Mouse (Mus musculus) right cerebral cortex, postnatal 36 days (tissue): Measurements from ENCODE around the gene Pnpla7.

ENCODE experiments used
- DNase-seq, 2 experiments: peaks; one replicate each; pipeline ENCODE4 v3.0.0; 2022; ENCODE audit warnings: low spot score in 2 of 2, mixed read lengths in 1 of 2

Gene Pnpla7

GRCm38 (mm10) chr2:25072398-25072797 lies 96.6 kb downstream of the Pnpla7 start:
- no peak for DNase-seq

- DNase-seq, result no peak
These were observed 99.7 kb downstream of the Pnpla7 start for GRCm38 (mm10) chr2:25075506-25075905.

DNA sequence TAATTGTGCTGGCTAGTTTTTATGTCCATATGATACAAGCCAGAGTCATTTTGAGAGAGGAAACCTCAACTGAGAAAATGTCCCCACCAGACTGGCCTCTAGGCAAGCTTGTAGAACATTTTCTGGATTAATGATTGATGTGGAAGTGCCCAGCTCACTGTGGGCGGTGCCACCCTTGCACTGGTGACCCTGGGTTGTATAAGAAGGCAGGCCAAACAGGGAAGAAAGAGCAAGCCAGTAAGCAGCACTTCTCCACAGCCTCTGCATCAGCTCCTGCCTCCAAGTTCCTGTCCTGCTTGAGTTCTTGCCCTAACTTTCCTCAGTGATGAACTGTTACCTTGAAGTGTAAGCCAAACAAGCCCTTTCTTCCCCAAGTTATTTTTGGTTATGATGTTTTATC lies 103.1 kb downstream of the Pnpla7 start:
- DNase-seq, result no peak

DNA sequence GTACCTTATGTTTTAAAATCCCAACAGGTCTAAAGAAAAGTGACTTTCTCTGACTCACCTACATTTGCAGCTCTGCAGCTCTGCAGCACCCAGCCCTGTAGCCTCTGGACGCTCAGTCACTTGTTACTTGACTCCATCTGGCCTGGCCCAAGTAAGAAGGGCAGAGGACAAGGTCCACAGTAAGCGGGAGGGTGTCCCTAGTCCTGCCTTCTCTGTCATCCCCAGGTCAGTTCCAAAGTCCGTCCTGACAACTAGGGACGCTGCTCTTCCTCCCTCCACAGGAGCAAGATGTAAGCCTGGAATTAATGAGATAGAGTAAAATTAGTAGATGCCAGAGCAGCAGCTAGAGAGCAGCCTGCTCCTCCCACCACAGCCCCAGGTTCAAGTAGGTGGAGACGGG lies 104.2 kb downstream of the Pnpla7 start, which contains the start of gene Entpd8:
TSS of gene Entpd8 (plus strand) at position 229 of the 400 bp plus-strand sequence.
- no peak for DNase-seq

DNA sequence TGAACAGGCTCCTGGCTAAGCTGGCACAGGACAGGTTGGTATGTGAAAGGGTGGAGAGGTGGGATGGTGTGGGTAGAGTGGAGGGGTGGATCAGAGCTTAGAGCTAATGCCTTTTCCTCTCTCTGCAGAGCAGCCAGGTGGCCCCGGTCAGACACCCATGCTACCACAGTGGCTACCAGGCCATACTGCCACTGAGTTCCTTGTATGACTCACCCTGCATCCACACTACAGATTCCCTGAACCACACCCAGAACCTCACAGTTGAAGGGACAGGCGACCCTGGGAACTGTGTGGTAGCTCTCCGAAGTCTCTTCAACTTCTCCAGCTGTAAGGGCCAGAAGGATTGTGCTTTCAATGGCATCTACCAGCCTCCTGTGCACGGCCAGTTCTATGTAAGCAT lies 107.9 kb downstream of the Pnpla7 start:
- no peak for DNase-seq

DNA sequence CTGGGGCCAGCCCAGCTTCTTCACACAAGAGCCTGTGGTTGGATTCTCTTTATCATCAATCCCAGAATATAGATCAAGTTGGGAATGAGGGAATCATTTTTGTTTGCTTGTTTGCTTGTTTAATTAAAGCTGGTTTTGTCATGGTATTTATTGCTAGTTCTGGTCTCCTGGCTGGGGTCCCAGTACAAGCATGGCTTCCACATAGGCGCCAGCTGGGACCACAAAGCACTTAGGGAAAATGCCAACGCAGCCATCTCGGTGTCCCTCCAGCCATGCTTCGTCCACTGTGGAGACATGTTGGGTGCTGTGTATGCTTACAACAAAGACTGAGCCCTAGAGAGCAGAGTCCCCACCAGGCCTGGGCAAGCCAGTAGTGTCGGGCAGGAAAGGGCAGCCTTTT lies 109.7 kb downstream of the Pnpla7 start:
- no peak for DNase-seq

GRCm38 (mm10) chr2:25087842-25088241 lies 112.0 kb downstream of the Pnpla7 start:
- DNase-seq, result no peak

- no peak for DNase-seq
These were observed 112.8 kb downstream of the Pnpla7 start for GRCm38 (mm10) chr2:25088636-25089035.

DNA sequence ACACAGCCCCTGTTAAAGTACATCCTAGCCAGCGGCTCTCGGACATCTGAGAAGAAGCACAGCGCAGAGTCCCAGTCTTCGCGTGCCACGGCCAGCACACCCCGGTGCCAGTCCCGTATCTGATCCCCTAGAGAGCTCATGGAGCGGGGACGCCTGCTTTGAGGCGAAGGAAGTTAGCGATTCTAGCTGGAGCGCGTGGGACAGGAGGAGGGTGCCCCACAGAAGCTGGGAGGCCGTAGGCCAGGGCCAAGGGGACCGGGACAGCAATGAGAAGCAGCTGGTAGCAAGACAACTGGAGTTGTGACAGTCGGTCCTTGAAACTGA lies 118.9 kb downstream of the Pnpla7 start:
- DNase-seq, result no peak

GRCm38 (mm10) chr2:25095109-25095850 lies 119.4 kb downstream of the Pnpla7 start, which contains the start of gene Noxa1:
TSS of gene Noxa1 (minus strand) at chr2:25095149.
- no peak for DNase-seq

DNA sequence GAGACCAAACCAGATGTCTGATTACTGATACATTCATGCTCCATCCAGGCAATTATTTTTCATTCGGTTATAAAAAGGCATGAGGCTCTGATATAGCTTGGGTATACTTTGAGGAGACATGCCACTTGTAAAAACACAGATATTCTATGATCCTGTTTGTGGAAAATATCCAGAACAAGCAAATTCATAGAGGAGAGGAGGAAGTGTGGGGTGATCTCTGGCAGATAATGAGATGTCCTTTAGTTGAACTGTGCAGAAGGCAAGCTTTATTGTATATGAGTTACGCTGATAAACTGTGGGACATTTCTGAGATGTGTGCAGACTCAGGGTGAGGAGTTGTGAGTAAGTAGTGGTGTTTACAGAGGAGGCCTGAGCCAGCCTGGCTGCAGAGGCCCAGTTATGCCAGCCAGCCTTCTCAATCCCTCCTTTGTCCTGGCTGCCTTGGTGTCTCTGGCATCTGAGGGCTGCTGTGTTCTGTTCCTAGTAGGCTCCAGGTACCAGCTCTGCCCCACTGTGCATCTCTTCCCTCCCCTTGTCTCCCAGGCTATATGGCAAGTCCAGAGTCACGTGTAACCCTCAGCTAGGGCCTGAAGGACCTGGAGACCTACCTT lies 122.3 kb downstream of the Pnpla7 start:
- no peak for DNase-seq

GRCm38 (mm10) chr2:25098956-25099355 lies 123.1 kb downstream of the Pnpla7 start:
- no peak for DNase-seq

GRCm38 (mm10) chr2:25099703-25100102 lies 123.9 kb downstream of the Pnpla7 start:
- no peak for DNase-seq
